Mouse (Mus musculus): ENCODE results near the gene Ranbp1. TPM values are rescaled to one million over a fixed set of nuclear protein-coding genes. Genes with fewer than 3 reads are reported as not detected.
"Not testable (repeated sequence)": the region's sequence is repeated elsewhere in the genome, so short reads cannot be mapped to it uniquely, and the experiment has no call there.

Gene Ranbp1
- total and polyA plus RNA-seq, 3 experiments = 605 to 1,263 (median 1,124) TPM

DNA sequence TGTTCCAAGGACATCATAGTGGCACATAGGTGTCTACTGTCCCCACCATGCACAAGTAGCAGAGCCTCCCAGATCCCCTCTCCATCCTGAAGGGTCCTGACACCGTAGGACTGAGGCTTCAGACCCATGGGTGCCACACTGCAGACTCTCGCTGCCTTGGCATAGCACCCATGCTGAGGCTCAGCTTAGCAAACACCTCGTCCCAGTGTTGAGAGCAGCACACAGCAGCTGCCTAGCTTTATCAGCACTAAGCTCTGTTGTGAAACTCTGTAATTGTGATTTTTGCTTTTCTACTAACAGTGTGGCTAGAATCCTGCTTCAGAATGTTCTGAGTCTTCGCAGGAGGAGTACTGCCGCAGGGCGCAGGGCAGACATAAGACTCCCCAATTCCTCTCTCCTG is 50.7 kb downstream of the Ranbp1 start:
- Histone ChIP-seq H3K4me1 (ENCODE audit: control insufficient read depth in 1 of 2, insufficient read depth in 2 of 2) (peaks cover 8 to 20% of the 10 kb centered on the region in 2 experiments; a peak in 3 of 4 replicates), H3K27ac (ENCODE audit: insufficient read depth, low read depth) (no peak overlapping the region), H3K9ac (ENCODE audit: insufficient read depth, low read depth) (no peak overlapping the region), H3K4me2 (ENCODE audit: insufficient read depth, low read depth, poor library complexity, severe bottlenecking) (no peak overlapping the region), H3K27me3 (replicated peaks) (peaks cover 95% of the 10 kb centered on the region), H3K4me3 (replicated peaks in 1 of 3; ENCODE audit: low read depth in 2 of 3, low read length in 2 of 3, poor library complexity in 1 of 3) (no peak overlapping the region), H3K9me3 (replicated peaks; ENCODE audit: low read length) (no peaks in the 10 kb centered on the region), H3K79me2 (replicated peaks; ENCODE audit: control insufficient read depth, extremely low read depth, insufficient read depth, poor library complexity, severe bottlenecking) (no peaks in the 10 kb centered on the region), H3K36me3 (replicated peaks in 1 of 2; ENCODE audit: control insufficient read depth in 1 of 2, insufficient read depth in 1 of 2, low read length in 1 of 2) (no peaks in the 10 kb centered on the region)
- in situ Hi-C loops (cut with MboI; ENCODE audit: low pct_ligation_motif_present, low pct_unique_long_range_greater_than_20kb, low sequenced_read_pairs) (no loop called here), dilution Hi-C loops (cut with MboI; ENCODE audit: extremely low pct_ligation_motif_present, extremely low pct_unique_long_range_greater_than_20kb, low sequenced_read_pairs) (no loop called here)
- DNase-seq (ENCODE audit: extremely low read depth) = no peak
- TF ChIP-seq SMC3 (IDR thresholded peaks at IDR 0.05; ENCODE audit: low read depth, low read length) (no peak), UBTF (IDR thresholded peaks at IDR 0.05; ENCODE audit: low read depth, low read length) (no peak), MAZ (IDR thresholded peaks at IDR 0.05; ENCODE audit: low read depth, low read length) (no peak), MEF2A (IDR thresholded peaks at IDR 0.05; ENCODE audit: borderline replicate concordance, low read depth, low read length) (no peak), POLR2AphosphoS2 (IDR thresholded peaks at IDR 0.05; ENCODE audit: low read depth, low read length) (no peak), RAD21 (IDR thresholded peaks at IDR 0.05; ENCODE audit: low read depth, low read length) (no peak), JUND (conservative IDR thresholded peaks at IDR 0.05; ENCODE audit: low read depth, low read length) (no peak), NELFE (IDR thresholded peaks at IDR 0.05; ENCODE audit: low read depth, low read length) (no peak), CHD2 (IDR thresholded peaks at IDR 0.05; ENCODE audit: low read length) (no peak), EP300 (IDR thresholded peaks at IDR 0.05; ENCODE audit: low read length) (no peak)

DNA sequence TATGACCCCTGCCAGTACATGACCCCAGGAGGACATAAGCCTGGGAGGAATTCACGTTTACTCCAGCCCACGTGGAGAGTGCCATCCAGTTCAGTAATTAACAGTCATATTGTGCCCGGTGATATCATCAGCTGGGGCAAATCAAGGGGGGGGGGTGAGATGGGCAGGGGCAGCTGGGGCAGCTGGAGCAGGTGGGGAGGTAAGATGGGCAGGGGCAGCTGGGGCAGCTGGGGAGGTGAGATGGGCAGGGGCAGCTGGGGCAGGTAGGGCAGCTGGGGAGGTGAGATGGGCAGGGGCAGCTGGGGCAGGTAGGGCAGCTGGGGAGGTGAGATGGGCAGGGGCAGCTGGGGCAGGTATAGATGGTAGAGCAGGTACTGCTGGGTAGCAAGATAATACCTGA is 53.0 kb downstream of the Ranbp1 start:
- DNase-seq (ENCODE audit: extremely low read depth); H3K9ac ChIP-seq (ENCODE audit: insufficient read depth, low read depth); H3K9me3 ChIP-seq (replicated peaks; ENCODE audit: low read length); dilution Hi-C loops (cut with MboI; ENCODE audit: extremely low pct_ligation_motif_present, extremely low pct_unique_long_range_greater_than_20kb, low sequenced_read_pairs); H3K79me2 ChIP-seq (replicated peaks; ENCODE audit: control insufficient read depth, extremely low read depth, insufficient read depth, poor library complexity, severe bottlenecking); H3K36me3 ChIP-seq (replicated peaks in 1 of 2; ENCODE audit: control insufficient read depth in 1 of 2, insufficient read depth in 1 of 2, low read length in 1 of 2); H3K27ac ChIP-seq (ENCODE audit: insufficient read depth, low read depth); H3K4me2 ChIP-seq (ENCODE audit: insufficient read depth, low read depth, poor library complexity, severe bottlenecking); in situ Hi-C loops (cut with MboI; ENCODE audit: low pct_ligation_motif_present, low pct_unique_long_range_greater_than_20kb, low sequenced_read_pairs); H3K4me3 ChIP-seq (replicated peaks in 1 of 3; ENCODE audit: low read depth in 2 of 3, low read length in 2 of 3, poor library complexity in 1 of 3): not testable (repeated sequence)
- Histone ChIP-seq H3K27me3 (replicated peaks) (peaks cover 95% of the 10 kb centered on the region), H3K4me1 (ENCODE audit: control insufficient read depth in 1 of 2, insufficient read depth in 2 of 2) (peaks cover 8 to 12% of the 10 kb centered on the region in 2 experiments; a peak in 3 of 4 replicates)

DNA sequence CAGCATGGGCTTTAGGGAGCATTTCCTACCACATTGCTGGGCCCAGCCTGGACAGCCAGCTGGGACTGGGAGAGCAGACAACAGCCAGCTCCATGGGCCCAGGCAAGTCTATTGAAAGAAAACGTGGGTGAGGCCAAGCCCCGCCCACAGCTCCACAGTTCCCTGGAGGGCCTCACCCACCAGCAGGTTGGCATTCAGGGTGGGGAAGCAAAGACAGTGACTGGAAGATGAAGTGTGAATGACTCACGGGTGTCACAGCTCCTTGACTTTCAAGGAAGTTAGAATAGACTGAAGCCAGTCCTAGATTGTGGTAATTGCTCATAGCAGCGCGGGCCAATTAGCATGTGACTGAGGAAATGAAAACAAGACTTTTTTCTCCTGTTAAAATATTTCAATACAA is 53.5 kb downstream of the Ranbp1 start:
- Histone ChIP-seq H3K9me3 (replicated peaks; ENCODE audit: low read length) (no peaks in the 10 kb centered on the region), H3K4me1 (ENCODE audit: control insufficient read depth in 1 of 2, insufficient read depth in 2 of 2) (peaks cover 8 to 12% of the 10 kb centered on the region in 2 experiments; a peak in 3 of 4 replicates), H3K4me3 (replicated peaks in 1 of 3; ENCODE audit: low read depth in 2 of 3, low read length in 2 of 3, poor library complexity in 1 of 3) (no peak overlapping the region), H3K9ac (ENCODE audit: insufficient read depth, low read depth) (no peak overlapping the region), H3K79me2 (replicated peaks; ENCODE audit: control insufficient read depth, extremely low read depth, insufficient read depth, poor library complexity, severe bottlenecking) (no peaks in the 10 kb centered on the region), H3K27me3 (replicated peaks) (peaks cover 95% of the 10 kb centered on the region), H3K27ac (ENCODE audit: insufficient read depth, low read depth) (no peak overlapping the region), H3K4me2 (ENCODE audit: insufficient read depth, low read depth, poor library complexity, severe bottlenecking) (no peak overlapping the region; the same call in 1 of the 2 replicates), H3K36me3 (replicated peaks in 1 of 2; ENCODE audit: control insufficient read depth in 1 of 2, insufficient read depth in 1 of 2, low read length in 1 of 2) (no peaks in the 10 kb centered on the region)
- in situ Hi-C loops (cut with MboI; ENCODE audit: low pct_ligation_motif_present, low pct_unique_long_range_greater_than_20kb, low sequenced_read_pairs) (no loop called here), dilution Hi-C loops (cut with MboI; ENCODE audit: extremely low pct_ligation_motif_present, extremely low pct_unique_long_range_greater_than_20kb, low sequenced_read_pairs) (no loop called here)
- DNase-seq (ENCODE audit: extremely low read depth) = peak; percentile 51
- TF ChIP-seq IRF4 (IDR thresholded peaks at IDR 0.05; ENCODE audit: low read depth, low read length) (no peak), RCOR1 (conservative IDR thresholded peaks at IDR 0.05; ENCODE audit: low read depth, low read length) (no peak), TCF12 (IDR thresholded peaks at IDR 0.05; ENCODE audit: low read depth, low read length) (no peak), MAX (IDR thresholded peaks at IDR 0.05; ENCODE audit: low read length) (peak; percentile 57), MXI1 (IDR thresholded peaks at IDR 0.05; ENCODE audit: low read depth, low read length) (0 out of 2 replicates have a peak, but pooled peaks have one; percentile 58), ZKSCAN1 (IDR thresholded peaks at IDR 0.05; ENCODE audit: borderline replicate concordance, low read depth, low read length) (no peak), JUN (IDR thresholded peaks at IDR 0.05; ENCODE audit: insufficient read depth, low read depth, low read length) (no peak), MYC (IDR thresholded peaks at IDR 0.05; ENCODE audit: low read depth, low read length) (0 out of 2 replicates have a peak, but pooled peaks have one; percentile 19), PAX5 (IDR thresholded peaks at IDR 0.05; ENCODE audit: low read length) (no peak), USF1 (IDR thresholded peaks at IDR 0.05; ENCODE audit: low read depth, low read length) (no peak), E2F4 (IDR thresholded peaks at IDR 0.05; ENCODE audit: insufficient replicate concordance, low read depth, low read length) (0 out of 2 replicates have a peak, but pooled peaks have one; percentile 46), SMC3 (IDR thresholded peaks at IDR 0.05; ENCODE audit: low read depth, low read length) (no peak), KAT2A (IDR thresholded peaks at IDR 0.05; ENCODE audit: insufficient replicate concordance, low read length) (no peak), SIN3A (IDR thresholded peaks at IDR 0.05; ENCODE audit: low read length) (0 out of 2 replicates have a peak, but pooled peaks have one; percentile 50), CHD1 (IDR thresholded peaks at IDR 0.05; ENCODE audit: low read depth, low read length) (no peak), RAD21 (IDR thresholded peaks at IDR 0.05; ENCODE audit: low read depth, low read length) (no peak), MEF2A (IDR thresholded peaks at IDR 0.05; ENCODE audit: borderline replicate concordance, low read depth, low read length) (no peak), EP300 (IDR thresholded peaks at IDR 0.05; ENCODE audit: low read length) (no peak; the same call in 1 of the 2 replicates), ZNF384 (IDR thresholded peaks at IDR 0.05; ENCODE audit: low read depth, low read length) (peak; percentile 25; the same call in 1 of the 2 replicates)
